Mouse (Mus musculus) E14TG2a.4 (cell line): Measurements from ENCODE around the gene Zfp428.

ENCODE experiments used
- CTCF ChIP-seq: conservative IDR thresholded peaks from 2 replicates; pipeline ENCODE4 v1.5.1; 2014; ENCODE audit warnings: low read length
- NANOG ChIP-seq: IDR thresholded peaks from 2 replicates; pipeline ENCODE4 v1.6.1; 2014; ENCODE audit warnings: borderline replicate concordance, low read length, mixed read lengths
- POU5F1 ChIP-seq: IDR thresholded peaks from 2 replicates; pipeline ENCODE4 v1.6.1; 2014; ENCODE audit warnings: low read length, borderline replicate concordance

- no peak; the same call in 1 of the 2 replicates for TF ChIP-seq CTCF
- no peak for TF ChIP-seq NANOG
- TF ChIP-seq POU5F1 = no peak
Observed at GRCm38 (mm10) chr7:24524978-24525377, 18.2 kb downstream of the Zfp428 start.
